Mouse (Mus musculus): Measurements from ENCODE around the gene Hist1h2bh.
"Not testable (repeated sequence)": the region's sequence is repeated elsewhere in the genome, so short reads cannot be mapped to it uniquely, and the experiment has no call there.

- TF ChIP-seq POLR2A (IDR thresholded peaks at IDR 0.05; ENCODE audit: insufficient read depth, low read length); CTCF (IDR thresholded peaks at IDR 0.05; ENCODE audit: low read depth, low read length): not testable (repeated sequence)
Measured at GRCm38 (mm10) chr13:23591886-23592285, 48.7 kb upstream of the Hist1h2bh start.
